Mouse (Mus musculus) urinary bladder, adult 18-20 months (tissue): ENCODE measurements at regions not wholly inside any gene's neighbourhood (a gene's known extent, or its start where the extent isn't known, plus 50 kb on each side); places are given as distances from the start of the nearest gene placed in this dataset.

ENCODE experiments used
- DNase-seq, 2 experiments: peaks; one replicate each; pipeline ENCODE4 v3.0.0; 2022; ENCODE audit warnings: low spot score in 2 of 2, mixed read lengths in 2 of 2

- DNase-seq, result no peak
These were observed 246.4 kb downstream of the Sox9 start for GRCm38 (mm10) chr11:113028235-113028919.

GRCm38 (mm10) chr11:113031405-113031804 lies 249.4 kb downstream of the Sox9 start:
- DNase-seq, result no peak

GRCm38 (mm10) chr11:113032487-113033228 lies 250.6 kb downstream of the Sox9 start:
- no peak for DNase-seq

GRCm38 (mm10) chr11:113034911-113035310 lies 252.9 kb downstream of the Sox9 start:
- DNase-seq, result no peak

- no peak for DNase-seq
These were observed 255.7 kb downstream of the Sox9 start for GRCm38 (mm10) chr11:113037736-113038135.

- DNase-seq, result no peak
These were observed 260.7 kb downstream of the Sox9 start for GRCm38 (mm10) chr11:113042710-113043109.

- DNase-seq, result no peak
These were observed 264.4 kb downstream of the Sox9 start for GRCm38 (mm10) chr11:113046200-113047051.

GRCm38 (mm10) chr11:113048158-113048557 lies 266.1 kb downstream of the Sox9 start:
- no peak for DNase-seq

GRCm38 (mm10) chr11:113049593-113049992 lies 267.6 kb downstream of the Sox9 start:
- DNase-seq, result no peak

- DNase-seq, result no peak
These were observed 270.5 kb downstream of the Sox9 start for GRCm38 (mm10) chr11:113052536-113052935.

- DNase-seq, result no peak
These were observed 274.1 kb downstream of the Sox9 start for GRCm38 (mm10) chr11:113056042-113056632.

GRCm38 (mm10) chr11:113056824-113057223 lies 274.8 kb downstream of the Sox9 start:
- DNase-seq, result peak in 1 of 2 experiments; percentile 34

- DNase-seq, result no peak
These were observed 288.3 kb downstream of the Sox9 start for GRCm38 (mm10) chr11:113070365-113070764.

GRCm38 (mm10) chr11:113071942-113072341 lies 289.9 kb downstream of the Sox9 start:
- DNase-seq, result no peak

- DNase-seq, result no peak
These were observed 292.3 kb downstream of the Sox9 start for GRCm38 (mm10) chr11:113074328-113074727.

- no peak for DNase-seq
These were observed 294.3 kb downstream of the Sox9 start for GRCm38 (mm10) chr11:113076371-113076770.

GRCm38 (mm10) chr11:113080311-113080710 lies 298.3 kb downstream of the Sox9 start:
- no peak for DNase-seq

GRCm38 (mm10) chr11:113084442-113084841 lies 302.4 kb downstream of the Sox9 start:
- DNase-seq, result no peak

GRCm38 (mm10) chr11:113085556-113085955 lies 303.5 kb downstream of the Sox9 start:
- DNase-seq, result no peak

GRCm38 (mm10) chr11:113087084-113087483 lies 305.1 kb downstream of the Sox9 start:
- DNase-seq, result no peak

GRCm38 (mm10) chr11:113089637-113090351 lies 307.8 kb downstream of the Sox9 start:
- DNase-seq, result no peak
